Mouse (Mus musculus): ENCODE data around the gene Tarbp1.
A peak's percentile ranks its signal among the peaks of the same experiment; 100 is the strongest.

GRCm38 (mm10) chr8:126519447-126519975, 44.6 kb upstream of the Tarbp1 start:
- TF ChIP-seq CHD2 (IDR thresholded peaks at IDR 0.05; ENCODE audit: low read depth, low read length) (no peak), ZNF384 (IDR thresholded peaks at IDR 0.05; ENCODE audit: low read depth, low read length) (peak; percentile 64; the same call in 1 of the 2 replicates)
